Mouse (Mus musculus): Measurements from ENCODE around the gene Cfap43. TPM values are rescaled to one million over a fixed set of nuclear protein-coding genes. Genes with fewer than 3 reads are reported as not detected.
A peak's percentile ranks its signal among the peaks of the same experiment; 100 is the strongest.

Gene Cfap43
- total and polyA plus RNA-seq, 3 experiments, result 3.2 to 12.7 (median 11.7) TPM

DNA sequence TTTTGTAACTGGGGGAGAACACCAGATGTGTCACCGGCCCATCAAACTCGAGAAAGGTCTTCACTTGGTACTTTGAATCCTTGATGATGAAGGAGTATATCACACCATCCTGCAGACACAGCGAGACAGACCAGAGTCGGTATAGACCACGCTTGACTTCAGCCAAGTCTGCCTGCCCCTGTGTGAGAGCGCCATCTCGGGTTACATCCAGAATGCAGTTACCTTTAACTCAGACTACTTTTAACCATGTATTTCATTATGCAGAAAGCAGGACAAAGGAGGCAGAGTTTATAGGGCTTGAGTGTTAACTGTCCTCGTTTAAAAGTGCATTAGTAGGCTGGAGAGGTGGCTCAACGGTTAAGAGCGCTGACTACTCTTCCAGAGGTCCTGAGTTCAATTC, 107.0 kb downstream of the Cfap43 start:
- in situ Hi-C loops (cut with MboI; ENCODE audit: low pct_ligation_motif_present, low pct_unique_long_range_greater_than_20kb, low sequenced_read_pairs), result no loop called here
- Histone ChIP-seq H3K9ac (ENCODE audit: insufficient read depth, low read depth) (no peak overlapping the region), H3K9me3 (replicated peaks; ENCODE audit: low read length) (no peaks in the 10 kb centered on the region), H3K4me3 (replicated peaks in 1 of 3; ENCODE audit: low read depth in 2 of 3, low read length in 2 of 3, poor library complexity in 1 of 3) (no peak overlapping the region), H3K27me3 (replicated peaks) (no peaks in the 10 kb centered on the region), H3K4me1 (ENCODE audit: control insufficient read depth in 1 of 2, insufficient read depth in 2 of 2) (no peaks in the 10 kb centered on the region; a peak in 1 of 4 replicates), H3K36me3 (replicated peaks in 1 of 2; ENCODE audit: control insufficient read depth in 1 of 2, insufficient read depth in 1 of 2, low read length in 1 of 2) (no peaks in the 10 kb centered on the region), H3K4me2 (ENCODE audit: insufficient read depth, low read depth, poor library complexity, severe bottlenecking) (no peak overlapping the region), H3K79me2 (replicated peaks; ENCODE audit: control insufficient read depth, extremely low read depth, insufficient read depth, poor library complexity, severe bottlenecking) (no peaks in the 10 kb centered on the region), H3K27ac (ENCODE audit: insufficient read depth, low read depth) (no peak overlapping the region)
- dilution Hi-C loops (cut with MboI; ENCODE audit: extremely low pct_ligation_motif_present, extremely low pct_unique_long_range_greater_than_20kb, low sequenced_read_pairs), result no loop called here
- no peak for DNase-seq (ENCODE audit: extremely low read depth)
- TF ChIP-seq TCF12 (IDR thresholded peaks at IDR 0.05; ENCODE audit: low read depth, low read length) (no peak), NRF1 (IDR thresholded peaks at IDR 0.05; ENCODE audit: low read depth, low read length) (no peak), TBP (conservative IDR thresholded peaks at IDR 0.05; ENCODE audit: low read depth, low read length) (no peak), RAD21 (IDR thresholded peaks at IDR 0.05; ENCODE audit: low read depth, low read length) (peak; percentile 41), CTCF (conservative IDR thresholded peaks at IDR 0.05 in 1 of 2, IDR thresholded peaks at IDR 0.05 in 1 of 2; ENCODE audit: low read depth in 2 of 2, low read length in 2 of 2) (peak in 1 of 2 experiments; percentile 37; a peak in 2 of 4 replicates), SMC3 (IDR thresholded peaks at IDR 0.05; ENCODE audit: low read depth, low read length) (peak; percentile 17; the same call in 1 of the 2 replicates), JUN (IDR thresholded peaks at IDR 0.05; ENCODE audit: insufficient read depth, low read depth, low read length) (no peak)

- in situ Hi-C loops (cut with MboI; ENCODE audit: low pct_ligation_motif_present, low pct_unique_long_range_greater_than_20kb, low sequenced_read_pairs) (loop anchor here (10.0 kb wide), 2 partner anchors 144 to 284 kb away; no protein-coding TSS in a partner anchor), dilution Hi-C loops (cut with MboI; ENCODE audit: extremely low pct_ligation_motif_present, extremely low pct_unique_long_range_greater_than_20kb, low sequenced_read_pairs) (no loop called here)
- no peaks in the 10 kb centered on the region for H3K79me2 ChIP-seq (replicated peaks; ENCODE audit: control insufficient read depth, extremely low read depth, insufficient read depth, poor library complexity, severe bottlenecking)
- H3K9ac ChIP-seq (ENCODE audit: insufficient read depth, low read depth), result no peak overlapping the region
- H3K4me1 ChIP-seq (ENCODE audit: control insufficient read depth in 1 of 2, insufficient read depth in 2 of 2), result peaks cover 3 to 20% of the 10 kb centered on the region in 2 experiments
- no peak overlapping the region for H3K27ac ChIP-seq (ENCODE audit: insufficient read depth, low read depth)
- H3K4me2 ChIP-seq (ENCODE audit: insufficient read depth, low read depth, poor library complexity, severe bottlenecking), result no peak overlapping the region
- no peak overlapping the region for H3K4me3 ChIP-seq (replicated peaks in 1 of 3; ENCODE audit: low read depth in 2 of 3, low read length in 2 of 3, poor library complexity in 1 of 3)
- no peak for DNase-seq (ENCODE audit: extremely low read depth)
- H3K27me3 ChIP-seq (replicated peaks), result no peaks in the 10 kb centered on the region
- TF ChIP-seq SIN3A (IDR thresholded peaks at IDR 0.05; ENCODE audit: low read length) (no peak), JUND (conservative IDR thresholded peaks at IDR 0.05; ENCODE audit: low read depth, low read length) (no peak), POLR2A (IDR thresholded peaks at IDR 0.05; ENCODE audit: low read depth, low read length) (no peak), UBTF (IDR thresholded peaks at IDR 0.05; ENCODE audit: low read depth, low read length) (no peak), MAX (IDR thresholded peaks at IDR 0.05; ENCODE audit: low read length) (no peak), ZMIZ1 (IDR thresholded peaks at IDR 0.05; ENCODE audit: low read depth, low read length) (no peak), ETS1 (conservative IDR thresholded peaks at IDR 0.05; ENCODE audit: low read depth, low read length) (no peak), MAZ (IDR thresholded peaks at IDR 0.05; ENCODE audit: low read depth, low read length) (no peak), MAFK (IDR thresholded peaks at IDR 0.05; ENCODE audit: insufficient replicate concordance, low read length) (no peak), KAT2A (IDR thresholded peaks at IDR 0.05; ENCODE audit: insufficient replicate concordance, low read length) (no peak), JUN (IDR thresholded peaks at IDR 0.05; ENCODE audit: insufficient read depth, low read depth, low read length) (no peak), USF1 (IDR thresholded peaks at IDR 0.05; ENCODE audit: low read depth, low read length) (no peak), EP300 (IDR thresholded peaks at IDR 0.05; ENCODE audit: low read length) (no peak), ZC3H11A (IDR thresholded peaks at IDR 0.05; ENCODE audit: low read depth, low read length) (no peak)
- H3K36me3 ChIP-seq (replicated peaks in 1 of 2; ENCODE audit: control insufficient read depth in 1 of 2, insufficient read depth in 1 of 2, low read length in 1 of 2), result no peaks in the 10 kb centered on the region
- no peaks in the 10 kb centered on the region for H3K9me3 ChIP-seq (replicated peaks; ENCODE audit: low read length)
Observed at GRCm38 (mm10) chr19:47798583-47798982, 120.5 kb downstream of the Cfap43 start.
